Mouse (Mus musculus): Measurements from ENCODE around the gene Ifngr2. TPM values are rescaled to one million over a fixed set of nuclear protein-coding genes. Genes with fewer than 3 reads are reported as not detected.
A peak's percentile ranks its signal among the peaks of the same experiment; 100 is the strongest.

The Ifngr2 gene
- polyA plus RNA-seq, 1 experiment from 2014 or later, result 99.9 TPM

DNA sequence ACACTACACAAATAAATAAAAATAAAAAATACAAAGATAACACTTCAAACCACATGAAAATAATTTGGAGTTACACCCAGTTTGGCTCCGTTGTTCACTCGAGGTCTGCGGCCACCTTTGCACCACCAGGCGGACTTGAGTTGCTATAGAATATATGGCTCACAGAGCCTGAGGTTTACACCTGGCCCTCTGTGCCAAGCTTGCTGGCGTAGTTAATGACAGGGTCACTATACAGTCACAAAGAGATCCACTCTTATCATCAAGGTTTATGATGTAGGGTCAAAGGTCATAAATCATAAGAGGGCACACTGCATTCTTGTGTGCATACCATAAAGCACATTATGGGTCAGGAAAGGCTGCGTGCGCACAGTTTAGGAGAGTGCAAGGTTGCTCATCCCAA, 19.1 kb downstream of the Ifngr2 start:
- Histone ChIP-seq H3K9ac (replicated peaks; ENCODE audit: low read depth, low read length) (no peak overlapping the region), H3K27ac (ENCODE audit: low read depth, low read length) (no peak overlapping the region), H3K4me3 (ENCODE audit: low read depth, low read length) (no peak overlapping the region), H3K27me3 (ENCODE audit: control insufficient read depth, insufficient read depth, low read length) (no peaks in the 10 kb centered on the region), H3K36me3 (ENCODE audit: control insufficient read depth, insufficient read depth, low read length) (no peaks in the 10 kb centered on the region), H3K4me2 (ENCODE audit: low read depth, low read length) (no peak overlapping the region), H3K4me1 (ENCODE audit: control insufficient read depth, insufficient read depth, low read length) (no peaks in the 10 kb centered on the region), H3K9me3 (ENCODE audit: control insufficient read depth, low read length) (no peaks in the 10 kb centered on the region)
- 88% methylated on average over 7 of the region's 7 CpGs for WGBS
- ATAC-seq (ENCODE audit: low read depth), result no peak

GRCm38 (mm10) chr16:91568960-91569359, 22.1 kb downstream of the Ifngr2 start:
- Histone ChIP-seq H3K9ac (replicated peaks; ENCODE audit: low read depth, low read length) (no peak overlapping the region), H3K9me3 (ENCODE audit: control insufficient read depth, low read length) (no peaks in the 10 kb centered on the region), H3K4me1 (ENCODE audit: control insufficient read depth, insufficient read depth, low read length) (no peaks in the 10 kb centered on the region), H3K27me3 (ENCODE audit: control insufficient read depth, insufficient read depth, low read length) (no peaks in the 10 kb centered on the region), H3K4me2 (ENCODE audit: low read depth, low read length) (no peak overlapping the region), H3K36me3 (ENCODE audit: control insufficient read depth, insufficient read depth, low read length) (no peaks in the 10 kb centered on the region), H3K4me3 (ENCODE audit: low read depth, low read length) (no peak overlapping the region), H3K27ac (ENCODE audit: low read depth, low read length) (no peak overlapping the region)
- ATAC-seq (ENCODE audit: low read depth), result no peak
- WGBS, result 89% methylated on average over 10 of the region's 10 CpGs

- ATAC-seq (ENCODE audit: low read depth), result no peak
- H3K4me2 ChIP-seq (ENCODE audit: low read depth, low read length), result no peak overlapping the region
- no peak overlapping the region for H3K9ac ChIP-seq (replicated peaks; ENCODE audit: low read depth, low read length)
- no peaks in the 10 kb centered on the region for H3K36me3 ChIP-seq (ENCODE audit: control insufficient read depth, insufficient read depth, low read length)
- no peak overlapping the region for H3K4me3 ChIP-seq (ENCODE audit: low read depth, low read length)
- H3K27me3 ChIP-seq (ENCODE audit: control insufficient read depth, insufficient read depth, low read length), result no peaks in the 10 kb centered on the region
- H3K4me1 ChIP-seq (ENCODE audit: control insufficient read depth, insufficient read depth, low read length), result no peaks in the 10 kb centered on the region
- no peak overlapping the region for H3K27ac ChIP-seq (ENCODE audit: low read depth, low read length)
- H3K9me3 ChIP-seq (ENCODE audit: control insufficient read depth, low read length), result no peaks in the 10 kb centered on the region
- WGBS, result 68% methylated on average over 3 of the region's 3 CpGs
Observed at GRCm38 (mm10) chr16:91571105-91571504, 24.2 kb downstream of the Ifngr2 start.

DNA sequence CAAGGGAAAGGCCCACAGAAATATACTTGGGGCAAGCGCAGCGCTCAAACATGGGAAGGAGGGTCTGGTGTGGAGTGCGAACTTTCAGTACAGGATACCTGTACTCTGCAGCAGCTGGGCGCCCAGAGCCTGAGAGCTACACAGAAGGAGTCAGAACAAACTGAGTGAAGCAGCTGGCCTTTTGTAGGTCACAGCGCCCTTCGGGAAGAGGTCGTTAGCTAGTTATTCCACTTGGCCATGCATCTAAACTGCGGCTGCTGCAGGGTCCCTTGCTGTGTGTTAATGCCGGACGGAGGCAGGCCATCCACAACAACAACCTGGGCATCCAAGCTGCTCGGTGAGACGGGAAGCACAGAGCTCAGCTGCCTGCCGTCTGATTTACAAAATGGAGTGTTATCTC, 28.3 kb downstream of the Ifngr2 start:
- ATAC-seq (ENCODE audit: low read depth), result no peak
- H3K9ac ChIP-seq (replicated peaks; ENCODE audit: low read depth, low read length), result no peak overlapping the region
- 53% methylated on average over 13 of the region's 13 CpGs for WGBS
- no peak overlapping the region for H3K4me3 ChIP-seq (ENCODE audit: low read depth, low read length)
- H3K4me1 ChIP-seq (ENCODE audit: control insufficient read depth, insufficient read depth, low read length), result peaks cover 2% of the 10 kb centered on the region; the same call in 1 of the 2 replicates
- H3K9me3 ChIP-seq (ENCODE audit: control insufficient read depth, low read length), result no peaks in the 10 kb centered on the region
- H3K27ac ChIP-seq (ENCODE audit: low read depth, low read length), result no peak overlapping the region
- no peaks in the 10 kb centered on the region for H3K36me3 ChIP-seq (ENCODE audit: control insufficient read depth, insufficient read depth, low read length)
- no peak overlapping the region for H3K4me2 ChIP-seq (ENCODE audit: low read depth, low read length)
- no peaks in the 10 kb centered on the region for H3K27me3 ChIP-seq (ENCODE audit: control insufficient read depth, insufficient read depth, low read length)

- 67% methylated on average over 14 of the region's 14 CpGs for WGBS
- Histone ChIP-seq H3K9me3 (ENCODE audit: control insufficient read depth, low read length) (no peaks in the 10 kb centered on the region), H3K4me2 (ENCODE audit: low read depth, low read length) (no peak overlapping the region), H3K9ac (replicated peaks; ENCODE audit: low read depth, low read length) (no peak overlapping the region), H3K27ac (ENCODE audit: low read depth, low read length) (no peak overlapping the region), H3K4me3 (ENCODE audit: low read depth, low read length) (no peak overlapping the region), H3K4me1 (ENCODE audit: control insufficient read depth, insufficient read depth, low read length) (peaks cover 2% of the 10 kb centered on the region; the same call in 1 of the 2 replicates), H3K27me3 (ENCODE audit: control insufficient read depth, insufficient read depth, low read length) (no peaks in the 10 kb centered on the region), H3K36me3 (ENCODE audit: control insufficient read depth, insufficient read depth, low read length) (0 out of 2 replicates have a peak, but pooled peaks cover 6% of the 10 kb centered on the region)
- ATAC-seq (ENCODE audit: low read depth), result peak; percentile 41; the same call in 1 of the 2 replicates
Observed at GRCm38 (mm10) chr16:91578980-91579720, 32.3 kb downstream of the Ifngr2 start.

GRCm38 (mm10) chr16:91582307-91582706, 35.4 kb downstream of the Ifngr2 start:
- Histone ChIP-seq H3K4me1 (ENCODE audit: control insufficient read depth, insufficient read depth, low read length) (peaks cover 2% of the 10 kb centered on the region; the same call in 1 of the 2 replicates), H3K27me3 (ENCODE audit: control insufficient read depth, insufficient read depth, low read length) (no peaks in the 10 kb centered on the region), H3K4me3 (ENCODE audit: low read depth, low read length) (no peak overlapping the region), H3K9ac (replicated peaks; ENCODE audit: low read depth, low read length) (no peak overlapping the region), H3K36me3 (ENCODE audit: control insufficient read depth, insufficient read depth, low read length) (peaks cover 9% of the 10 kb centered on the region; the same call in 1 of the 2 replicates), H3K27ac (ENCODE audit: low read depth, low read length) (no peak overlapping the region), H3K9me3 (ENCODE audit: control insufficient read depth, low read length) (no peaks in the 10 kb centered on the region), H3K4me2 (ENCODE audit: low read depth, low read length) (no peak overlapping the region)
- ATAC-seq (ENCODE audit: low read depth), result no peak
- 84% methylated on average over 2 of the region's 2 CpGs for WGBS

DNA sequence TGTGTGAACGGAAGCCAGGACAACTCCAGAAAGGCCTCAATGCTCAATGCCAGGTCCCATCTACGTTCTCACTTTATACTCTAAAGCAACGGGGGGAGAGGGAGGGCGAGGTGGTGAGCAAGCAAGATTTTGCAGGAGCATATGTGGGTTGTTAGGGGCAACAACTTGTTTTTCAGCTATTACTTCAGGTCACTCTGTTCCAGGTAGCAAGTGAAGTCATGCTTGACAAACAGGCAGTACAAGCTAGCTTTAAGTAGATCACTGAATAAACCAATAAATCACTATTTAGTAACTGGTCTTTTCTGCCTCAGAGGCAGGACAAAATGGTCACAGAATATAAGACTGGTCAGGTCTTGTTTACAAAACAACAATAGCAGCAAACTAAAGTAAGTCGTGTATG, 38.7 kb downstream of the Ifngr2 start:
- peaks cover 9% of the 10 kb centered on the region; the same call in 1 of the 2 replicates for H3K36me3 ChIP-seq (ENCODE audit: control insufficient read depth, insufficient read depth, low read length)

GRCm38 (mm10) chr16:91586244-91586643, 39.4 kb downstream of the Ifngr2 start:
- Histone ChIP-seq H3K27ac (ENCODE audit: low read depth, low read length) (no peak overlapping the region), H3K27me3 (ENCODE audit: control insufficient read depth, insufficient read depth, low read length) (no peaks in the 10 kb centered on the region), H3K9ac (replicated peaks; ENCODE audit: low read depth, low read length) (no peak overlapping the region), H3K4me1 (ENCODE audit: control insufficient read depth, insufficient read depth, low read length) (no peaks in the 10 kb centered on the region), H3K9me3 (ENCODE audit: control insufficient read depth, low read length) (no peaks in the 10 kb centered on the region), H3K4me2 (ENCODE audit: low read depth, low read length) (no peak overlapping the region), H3K4me3 (ENCODE audit: low read depth, low read length) (no peak overlapping the region), H3K36me3 (ENCODE audit: control insufficient read depth, insufficient read depth, low read length) (peaks cover 4% of the 10 kb centered on the region; the same call in 1 of the 2 replicates)
- ATAC-seq (ENCODE audit: low read depth), result no peak
- WGBS, result 93% methylated on average over 6 of the region's 6 CpGs

More for the DNA sequence above, 38.7 kb downstream of the Ifngr2 start:
- Histone ChIP-seq H3K4me3 (ENCODE audit: low read depth, low read length) (no peak overlapping the region), H3K9ac (replicated peaks; ENCODE audit: low read depth, low read length) (no peak overlapping the region), H3K9me3 (ENCODE audit: control insufficient read depth, low read length) (no peaks in the 10 kb centered on the region), H3K4me2 (ENCODE audit: low read depth, low read length) (no peak overlapping the region), H3K27me3 (ENCODE audit: control insufficient read depth, insufficient read depth, low read length) (no peaks in the 10 kb centered on the region), H3K27ac (ENCODE audit: low read depth, low read length) (no peak overlapping the region), H3K4me1 (ENCODE audit: control insufficient read depth, insufficient read depth, low read length) (no peaks in the 10 kb centered on the region)
- 87% methylated on average over 5 of the region's 5 CpGs for WGBS
- no peak for ATAC-seq (ENCODE audit: low read depth)

GRCm38 (mm10) chr16:91587730-91588453, 41.0 kb downstream of the Ifngr2 start:
- H3K4me3 ChIP-seq (ENCODE audit: low read depth, low read length), result no peak overlapping the region
- peaks cover 4% of the 10 kb centered on the region; the same call in 1 of the 2 replicates for H3K36me3 ChIP-seq (ENCODE audit: control insufficient read depth, insufficient read depth, low read length)
- 60% methylated on average over 6 of the region's 6 CpGs for WGBS
- H3K4me1 ChIP-seq (ENCODE audit: control insufficient read depth, insufficient read depth, low read length), result no peaks in the 10 kb centered on the region
- no peak for ATAC-seq (ENCODE audit: low read depth)
- no peaks in the 10 kb centered on the region for H3K9me3 ChIP-seq (ENCODE audit: control insufficient read depth, low read length)
- H3K27me3 ChIP-seq (ENCODE audit: control insufficient read depth, insufficient read depth, low read length), result no peaks in the 10 kb centered on the region
- H3K9ac ChIP-seq (replicated peaks; ENCODE audit: low read depth, low read length), result no peak overlapping the region
- no peak overlapping the region for H3K27ac ChIP-seq (ENCODE audit: low read depth, low read length)
- H3K4me2 ChIP-seq (ENCODE audit: low read depth, low read length), result no peak overlapping the region
